Mouse (Mus musculus): ENCODE results near the gene Cep250. TPM values are rescaled to one million over a fixed set of nuclear protein-coding genes. Genes with fewer than 3 reads are reported as not detected.

Cep250 gene
- total RNA-seq, 2 experiments from 2014 or later, result 18.3 to 20.4 TPM

Other genes with a start within 250 kb of the Cep250 start
- gene Edem2, start 227.0 kb upstream of the Cep250 start, total RNA-seq (2021), result 10 to 100 TPM; 19.1 to 19.7 TPM
- not detected for gene Gm17581, start 220.6 kb upstream of the Cep250 start, total RNA-seq (2021)
- gene Procr, start 205.3 kb upstream of the Cep250 start, total RNA-seq (2021), result under 1 TPM; 0.82 to 0.86 TPM
- gene Mmp24, start 181.1 kb upstream of the Cep250 start, total RNA-seq (2021), result 10 to 100 TPM; 33.8 to 38.0 TPM
- gene BC029722, start 137.0 kb upstream of the Cep250 start, total RNA-seq (2021), result 10 to 100 TPM; 54.9 to 65.9 TPM
- gene Eif6, start 129.5 kb upstream of the Cep250 start, total RNA-seq (2021), result 10 to 100 TPM; 66.1 to 80.5 TPM
- not detected for gene Fam83c, start 121.6 kb upstream of the Cep250 start, total RNA-seq (2021)
- gene Uqcc1, start 26.1 kb upstream of the Cep250 start, total RNA-seq (2021), result 10 to 100 TPM; 66.0 to 70.6 TPM
- gene Gm15557, start 15.7 kb upstream of the Cep250 start, total RNA-seq (2021), result not detected
- under 1 TPM in 1 of 2 experiments, not detected in 1; 0.27 TPM for gene Gdf5, start 11.1 kb upstream of the Cep250 start, total RNA-seq (2021)
- gene 6430550D23Rik, start 51.5 kb downstream of the Cep250 start, total RNA-seq (2021), result 1 to 10 TPM; 1.5 to 1.6 TPM
- 100 to 1,000 TPM; 195 to 222 TPM for gene Ergic3, start 51.6 kb downstream of the Cep250 start, total RNA-seq (2021)
- not detected for gene Fer1l4, start 96.5 kb downstream of the Cep250 start, total RNA-seq (2021)
- 1 to 10 TPM; 3.9 to 4.5 TPM for gene Spag4, start 108.7 kb downstream of the Cep250 start, total RNA-seq (2021)
- 10 to 100 TPM; 21.7 to 29.5 TPM for gene Cpne1, start 155.5 kb downstream of the Cep250 start, total RNA-seq (2021)
- gene Rbm12, start 155.5 kb downstream of the Cep250 start, total RNA-seq (2021), result 10 to 100 TPM; 22.3 to 26.9 TPM
- 10 to 100 TPM; 19.2 to 22.8 TPM for gene Gm28036, start 170.6 kb downstream of the Cep250 start, total RNA-seq (2021)
- gene Romo1, start 187.6 kb downstream of the Cep250 start, total RNA-seq (2021), result 100 to 1,000 TPM; 143 to 169 TPM
- 10 to 100 TPM; 39.2 to 40.4 TPM for gene Nfs1, start 187.7 kb downstream of the Cep250 start, total RNA-seq (2021)
- 100 to 1,000 TPM; 223 to 344 TPM for gene Rbm39, start 223.8 kb downstream of the Cep250 start, total RNA-seq (2021)
- gene Phf20, start 240.0 kb downstream of the Cep250 start, total RNA-seq (2021), result 10 to 100 TPM; 68.9 to 77.7 TPM

Data from left cerebral cortex, postnatal 36 days (tissue).